Mouse (Mus musculus) limb, embryonic 12.5 days (tissue): ENCODE data around the gene Arhgef10l. TPM values are rescaled to one million over a fixed set of nuclear protein-coding genes. Genes with fewer than 3 reads are reported as not detected.

Experiments
- ATAC-seq: fragments of 200-750 bp; cut with Nextera tagmentation; 2 replicates; pipeline ENCODE4 v1.8.0; 2017; ENCODE audit warnings: low read depth, moderate TSS enrichment; ENCODE audit not compliant: insufficient number of reproducible peaks, insufficient read depth, low FRiP score, low TSS enrichment
- H3K27ac ChIP-seq: fragments of 300-500 bp; sonication (generic); 2 replicates; pipeline ENCODE4 v1.5.1; 2016; ENCODE audit warnings: mild to moderate bottlenecking, moderate library complexity
- H3K27me3 ChIP-seq: fragments of 300-500 bp; sonication (generic); 2 replicates; pipeline ENCODE4 v1.6.1; 2016; ENCODE audit warnings: mild to moderate bottlenecking, moderate library complexity
- H3K36me3 ChIP-seq: fragments of 300-500 bp; sonication (generic); 2 replicates; pipeline ENCODE4 v1.6.1; 2016; ENCODE audit warnings: mild to moderate bottlenecking, moderate library complexity
- H3K4me1 ChIP-seq: fragments of 300-500 bp; sonication (generic); replicated peaks from 2 replicates; pipeline ENCODE4 v1.6.1; 2016
- H3K4me2 ChIP-seq: fragments of 300-500 bp; sonication (generic); 2 replicates; pipeline ENCODE4 v1.6.1; 2016; ENCODE audit warnings: mild to moderate bottlenecking, moderate library complexity
- H3K4me3 ChIP-seq: fragments of 300-500 bp; sonication (generic); replicated peaks from 2 replicates; pipeline ENCODE4 v1.5.1; 2016; ENCODE audit warnings: mild to moderate bottlenecking
- H3K9ac ChIP-seq: fragments of 300-500 bp; sonication (generic); replicated peaks from 2 replicates; pipeline ENCODE4 v1.6.1; 2016; ENCODE audit warnings: mild to moderate bottlenecking, moderate library complexity
- H3K9me3 ChIP-seq: fragments of 300-500 bp; sonication (generic); 2 replicates; pipeline ENCODE4 v1.6.1; 2016; ENCODE audit warnings: mild to moderate bottlenecking, moderate library complexity
- WGBS: fragments of 180-500 bp; shearing (Covaris S2); methylation state at CpG from one replicate; pipeline ENCODE4 v1.1.7; 2016; 5-methylcytosine and 5-hydroxymethylcytosine counted together
- polyA plus RNA-seq: library from polyadenylated mRNA; unstranded; fragments of >200 nt; fragmentation: Nextera tagmentation; extraction: Ambion mirVana; gene quantifications from 2 replicates; pipeline ENCODE4 v1.2.1, GENCODE M21; 2016

Gene Arhgef10l
- polyA plus RNA-seq, 1 experiment from 2014 or later: 20.0 TPM

DNA sequence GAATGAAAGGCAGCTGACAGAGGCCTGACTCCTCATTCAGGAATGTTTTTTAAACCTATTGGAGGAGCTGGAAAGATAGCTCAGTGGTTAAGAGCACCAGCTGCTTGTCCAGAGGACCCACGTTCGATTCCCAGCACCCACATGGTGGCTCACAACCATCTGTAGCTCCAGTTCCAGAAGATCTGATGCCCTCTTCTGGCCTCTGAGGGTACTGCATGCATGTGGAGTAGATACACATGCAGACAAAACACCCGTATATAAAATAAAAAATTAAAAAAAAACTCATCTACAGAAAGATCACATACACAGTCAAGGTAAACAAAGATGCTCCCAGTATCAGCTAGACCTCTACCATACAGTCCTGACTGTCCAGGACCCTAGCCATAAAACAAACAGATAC lies 104.1 kb downstream of the Arhgef10l start:
- peaks cover 94% of the 10 kb centered on the region for H3K36me3 ChIP-seq
- WGBS: 95% methylated on average over 3 of the region's 3 CpGs

DNA sequence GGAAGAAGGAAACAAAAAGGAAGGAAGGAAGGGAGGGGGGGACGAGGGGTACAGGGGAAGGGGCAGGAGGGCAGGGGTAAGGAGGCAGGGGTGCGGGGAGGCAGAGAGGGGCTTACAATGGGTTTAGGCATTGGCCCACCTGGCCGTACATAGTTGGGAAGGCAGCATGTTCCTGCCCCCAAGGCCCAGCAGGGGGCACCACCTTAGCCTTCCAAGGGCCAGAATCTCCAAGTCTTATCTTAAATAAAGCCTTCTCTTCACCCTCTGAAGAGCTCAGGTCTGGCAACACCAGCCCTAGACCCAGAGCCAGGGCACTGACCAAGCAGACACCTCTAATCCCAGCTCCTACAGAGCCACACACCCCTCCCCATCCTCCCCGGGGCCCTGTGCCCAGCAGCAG lies 106.0 kb downstream of the Arhgef10l start:
- H3K9ac ChIP-seq: no peak overlapping the region
- H3K9me3 ChIP-seq: peaks cover 13% of the 10 kb centered on the region
- WGBS: 83% methylated on average over 4 of the region's 4 CpGs
- H3K4me2 ChIP-seq: no peak overlapping the region
- no peak for ATAC-seq
- no peaks in the 10 kb centered on the region for H3K27me3 ChIP-seq
- H3K36me3 ChIP-seq: peaks cover 90% of the 10 kb centered on the region
- H3K27ac ChIP-seq: no peak overlapping the region
- H3K4me3 ChIP-seq: no peak overlapping the region
- H3K4me1 ChIP-seq: no peaks in the 10 kb centered on the region

More for the DNA sequence above, 104.1 kb downstream of the Arhgef10l start:
- ATAC-seq: no peak
- Histone ChIP-seq H3K4me2 (no peak overlapping the region), H3K4me1 (no peaks in the 10 kb centered on the region), H3K27ac (no peak overlapping the region), H3K9ac (no peak overlapping the region), H3K9me3 (peaks cover 13% of the 10 kb centered on the region), H3K4me3 (no peak overlapping the region), H3K27me3 (no peaks in the 10 kb centered on the region)

DNA sequence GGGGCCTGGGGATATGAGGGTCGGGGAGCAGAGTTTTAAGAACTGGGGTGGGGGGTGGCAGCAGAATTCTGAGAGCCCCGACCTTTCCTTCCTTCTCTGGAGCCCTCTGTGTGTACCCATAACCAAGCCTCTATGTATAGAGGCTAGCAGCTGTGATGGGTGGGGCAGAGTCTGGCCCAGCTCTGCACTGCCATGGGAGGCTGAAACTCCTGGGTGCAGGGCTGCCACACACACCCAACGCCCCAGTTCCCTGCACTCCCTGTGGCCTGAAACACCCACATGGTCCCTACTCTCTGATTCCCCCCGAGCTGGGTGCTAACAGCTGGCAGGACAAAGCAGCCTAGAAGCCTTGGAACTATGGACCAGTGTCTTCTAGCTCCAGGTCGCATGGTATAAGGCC lies 107.6 kb downstream of the Arhgef10l start:
- 70% methylated on average over 5 of the region's 5 CpGs for WGBS
- H3K4me1 ChIP-seq: no peaks in the 10 kb centered on the region
- H3K27me3 ChIP-seq: no peaks in the 10 kb centered on the region
- H3K9ac ChIP-seq: no peak overlapping the region
- no peak overlapping the region for H3K4me3 ChIP-seq
- no peak overlapping the region for H3K4me2 ChIP-seq
- H3K9me3 ChIP-seq: peaks cover 13% of the 10 kb centered on the region
- peaks cover 88% of the 10 kb centered on the region for H3K36me3 ChIP-seq
- ATAC-seq: no peak
- no peak overlapping the region for H3K27ac ChIP-seq

DNA sequence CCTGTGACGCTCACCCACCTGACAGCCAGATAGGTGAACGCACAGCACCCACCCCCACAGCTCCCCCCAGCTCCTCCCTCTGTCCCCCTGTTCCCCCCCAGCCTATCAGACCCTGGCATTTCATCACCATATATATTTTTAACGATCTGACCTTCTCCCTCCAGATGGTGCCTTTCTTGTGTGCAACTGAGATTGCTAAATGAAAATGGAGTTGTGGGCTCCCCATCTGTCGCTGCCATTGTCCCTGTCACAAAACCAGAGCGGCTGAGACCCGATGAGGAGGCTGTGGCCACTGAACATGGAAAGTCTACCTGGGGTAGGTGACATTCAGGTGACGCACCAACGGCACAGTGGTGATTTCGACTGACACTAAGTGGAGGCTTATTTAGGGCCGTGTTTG lies 109.3 kb downstream of the Arhgef10l start:
- no peak overlapping the region for H3K4me2 ChIP-seq
- ATAC-seq: no peak
- H3K36me3 ChIP-seq: peaks cover 87% of the 10 kb centered on the region
- no peak overlapping the region for H3K27ac ChIP-seq
- H3K4me1 ChIP-seq: no peaks in the 10 kb centered on the region
- WGBS: 80% methylated on average over 10 of the region's 10 CpGs
- H3K4me3 ChIP-seq: no peak overlapping the region
- peaks cover 3% of the 10 kb centered on the region; the same call in 1 of the 2 replicates for H3K9me3 ChIP-seq
- no peak overlapping the region for H3K9ac ChIP-seq
- no peaks in the 10 kb centered on the region for H3K27me3 ChIP-seq

DNA sequence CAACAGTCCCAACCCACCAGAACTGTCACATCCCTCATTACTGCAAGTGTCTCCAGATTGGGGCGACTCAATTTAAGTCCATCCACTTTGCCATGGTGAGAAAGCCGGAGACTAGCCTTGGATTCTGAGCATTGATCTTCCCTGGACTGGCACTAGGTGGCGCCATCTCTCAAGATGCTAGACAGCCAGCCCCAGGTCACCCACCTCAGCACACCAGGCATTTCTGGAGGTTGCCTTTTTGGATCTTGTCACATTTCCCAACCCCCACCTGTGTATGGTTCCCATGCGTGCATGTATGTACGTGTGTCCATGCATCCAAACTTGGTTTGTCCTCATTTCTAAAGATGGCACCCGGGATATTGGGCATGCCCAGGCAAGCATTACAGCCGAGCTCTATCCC lies 110.5 kb downstream of the Arhgef10l start:
- no peak overlapping the region for H3K9ac ChIP-seq
- no peak overlapping the region for H3K4me3 ChIP-seq
- H3K9me3 ChIP-seq: 0 out of 2 replicates have a peak, but pooled peaks cover 3% of the 10 kb centered on the region
- peaks cover 87% of the 10 kb centered on the region for H3K36me3 ChIP-seq
- no peaks in the 10 kb centered on the region for H3K27me3 ChIP-seq
- H3K27ac ChIP-seq: no peak overlapping the region
- H3K4me2 ChIP-seq: no peak overlapping the region
- no peak for ATAC-seq
- WGBS: 49% methylated on average over 7 of the region's 7 CpGs
- no peaks in the 10 kb centered on the region for H3K4me1 ChIP-seq

DNA sequence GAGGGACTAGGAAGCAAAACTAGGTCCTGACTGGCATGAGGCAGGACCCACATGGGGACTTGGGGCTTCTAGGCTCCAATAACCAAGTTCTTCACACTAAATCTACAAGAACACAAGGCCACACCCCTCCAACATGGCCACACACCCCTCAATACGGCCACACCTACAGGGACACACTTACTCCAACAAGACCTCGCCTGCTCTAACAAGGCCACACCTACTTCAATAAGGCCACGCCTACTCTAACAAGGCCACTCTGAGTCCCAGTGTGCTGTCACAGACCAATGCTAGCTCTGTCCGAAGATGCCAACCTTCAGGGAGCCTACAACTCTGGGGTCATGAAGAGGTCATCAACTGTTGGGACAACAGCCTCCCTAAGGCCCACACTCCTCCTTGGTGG lies 111.3 kb downstream of the Arhgef10l start:
- no peak overlapping the region for H3K27ac ChIP-seq
- WGBS: 77% methylated on average over 4 of the region's 4 CpGs
- no peak overlapping the region for H3K4me2 ChIP-seq
- no peak overlapping the region for H3K9ac ChIP-seq
- no peaks in the 10 kb centered on the region for H3K4me1 ChIP-seq
- no peaks in the 10 kb centered on the region for H3K27me3 ChIP-seq
- H3K4me3 ChIP-seq: no peak overlapping the region
- peak; percentile 27; the same call in 1 of the 2 replicates for ATAC-seq
- 0 out of 2 replicates have a peak, but pooled peaks cover 3% of the 10 kb centered on the region for H3K9me3 ChIP-seq
- H3K36me3 ChIP-seq: peaks cover 87% of the 10 kb centered on the region

DNA sequence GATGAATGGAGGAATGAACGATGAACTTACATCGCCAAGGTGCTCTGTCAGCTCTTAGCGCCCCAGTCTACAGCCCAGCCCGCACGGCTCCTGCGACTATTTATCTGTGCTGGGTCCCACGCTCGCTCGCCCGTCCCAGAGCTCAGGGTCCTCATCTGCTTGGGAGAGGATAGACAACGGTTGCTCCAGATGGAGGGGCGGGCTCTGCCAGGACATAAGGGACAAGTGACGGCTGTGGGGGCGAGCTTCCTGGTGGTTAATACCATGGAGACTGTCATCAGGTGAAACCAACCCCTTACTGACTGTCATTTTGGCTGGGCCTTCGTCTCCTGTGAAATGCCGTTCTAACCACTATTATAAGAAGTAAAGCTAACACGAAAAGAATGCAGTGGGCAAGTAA lies 114.0 kb downstream of the Arhgef10l start:
- WGBS: 94% methylated on average over 17 of the region's 17 CpGs
- Histone ChIP-seq H3K9me3 (0 out of 2 replicates have a peak, but pooled peaks cover 3% of the 10 kb centered on the region), H3K27ac (no peak overlapping the region), H3K27me3 (no peaks in the 10 kb centered on the region), H3K9ac (no peak overlapping the region), H3K4me2 (no peak overlapping the region), H3K36me3 (peaks cover 82% of the 10 kb centered on the region), H3K4me3 (no peak overlapping the region), H3K4me1 (no peaks in the 10 kb centered on the region)
- no peak for ATAC-seq

DNA sequence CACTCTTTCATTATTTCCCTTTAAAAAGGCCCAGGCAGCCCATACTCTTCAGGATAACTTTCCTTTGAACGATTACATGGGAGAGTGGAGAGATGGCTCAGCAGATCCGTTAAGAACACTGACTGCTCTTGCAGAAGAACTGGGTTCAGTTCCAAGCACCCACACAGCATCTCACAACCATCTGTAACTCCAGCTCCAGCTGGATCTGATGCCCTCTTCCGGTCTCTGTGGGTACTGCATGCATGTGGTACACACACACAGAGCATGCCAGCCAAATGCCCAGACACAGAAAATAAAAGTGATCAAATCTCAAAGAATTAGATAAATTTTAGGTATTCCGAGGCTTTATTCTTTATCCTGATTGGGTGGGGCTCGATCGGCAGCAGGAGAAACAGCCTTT lies 115.1 kb downstream of the Arhgef10l start:
- Histone ChIP-seq H3K9ac (no peak overlapping the region), H3K27ac (no peak overlapping the region), H3K9me3 (0 out of 2 replicates have a peak, but pooled peaks cover 3% of the 10 kb centered on the region), H3K4me2 (no peak overlapping the region), H3K27me3 (no peaks in the 10 kb centered on the region), H3K4me1 (no peaks in the 10 kb centered on the region), H3K36me3 (peaks cover 81% of the 10 kb centered on the region), H3K4me3 (no peak overlapping the region)
- 87% methylated on average over 6 of the region's 6 CpGs for WGBS
- ATAC-seq: no peak

DNA sequence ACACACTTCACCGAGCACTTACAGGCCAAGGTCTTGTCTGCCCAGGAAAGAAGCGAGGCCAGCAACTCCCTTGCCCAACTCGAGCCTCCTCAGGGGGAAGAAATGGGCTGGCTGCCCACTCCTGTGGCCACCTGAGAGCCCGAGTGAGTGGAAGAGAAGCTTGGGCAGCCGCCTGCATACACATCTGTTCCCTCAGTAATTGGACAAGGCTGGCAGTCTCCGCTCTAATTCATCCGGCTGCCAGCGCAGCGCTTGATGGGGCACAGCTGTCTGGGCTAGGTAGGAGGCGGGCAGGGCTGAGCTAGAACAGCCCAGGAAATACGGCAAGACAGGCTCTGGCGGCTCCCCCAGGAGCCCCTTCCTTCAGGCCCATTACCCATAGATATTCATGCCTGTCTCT lies 115.8 kb downstream of the Arhgef10l start:
- Histone ChIP-seq H3K27me3 (no peaks in the 10 kb centered on the region), H3K9ac (no peak overlapping the region), H3K4me3 (no peak overlapping the region), H3K27ac (0 out of 2 replicates have a peak overlapping the region, but pooled peaks have one; percentile 17), H3K4me2 (no peak overlapping the region), H3K36me3 (peaks cover 83% of the 10 kb centered on the region), H3K4me1 (no peaks in the 10 kb centered on the region), H3K9me3 (0 out of 2 replicates have a peak, but pooled peaks cover 3% of the 10 kb centered on the region)
- 69% methylated on average over 12 of the region's 12 CpGs for WGBS
- no peak for ATAC-seq

DNA sequence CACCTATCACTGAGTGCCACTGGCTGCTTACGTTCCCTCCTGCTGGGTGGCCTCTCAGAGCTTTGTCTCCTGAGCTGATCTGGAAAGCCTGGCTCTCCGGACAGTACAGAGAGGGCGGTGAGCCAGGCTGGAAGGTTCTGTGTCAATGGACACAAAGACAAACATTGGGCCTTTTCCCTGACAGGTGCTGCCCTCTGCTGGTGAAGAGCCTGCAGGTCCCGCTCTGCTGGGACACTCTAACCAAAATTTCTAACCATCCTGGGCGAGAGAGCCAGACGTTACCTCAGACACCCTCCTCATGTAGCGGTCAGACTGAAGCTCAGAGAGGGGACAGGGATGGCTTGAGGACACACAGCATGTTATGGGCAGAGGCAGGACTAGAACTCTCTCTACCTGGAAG lies 118.3 kb downstream of the Arhgef10l start:
- 0 out of 2 replicates have a peak, but pooled peaks cover 3% of the 10 kb centered on the region for H3K9me3 ChIP-seq
- no peak overlapping the region for H3K9ac ChIP-seq
- H3K27ac ChIP-seq: no peak overlapping the region
- H3K4me3 ChIP-seq: no peak overlapping the region
- H3K4me2 ChIP-seq: no peak overlapping the region
- no peaks in the 10 kb centered on the region for H3K4me1 ChIP-seq
- ATAC-seq: peak; percentile 29; the same call in 1 of the 2 replicates
- H3K27me3 ChIP-seq: no peaks in the 10 kb centered on the region
- peaks cover 82% of the 10 kb centered on the region for H3K36me3 ChIP-seq
- WGBS: 38% methylated on average over 7 of the region's 7 CpGs

DNA sequence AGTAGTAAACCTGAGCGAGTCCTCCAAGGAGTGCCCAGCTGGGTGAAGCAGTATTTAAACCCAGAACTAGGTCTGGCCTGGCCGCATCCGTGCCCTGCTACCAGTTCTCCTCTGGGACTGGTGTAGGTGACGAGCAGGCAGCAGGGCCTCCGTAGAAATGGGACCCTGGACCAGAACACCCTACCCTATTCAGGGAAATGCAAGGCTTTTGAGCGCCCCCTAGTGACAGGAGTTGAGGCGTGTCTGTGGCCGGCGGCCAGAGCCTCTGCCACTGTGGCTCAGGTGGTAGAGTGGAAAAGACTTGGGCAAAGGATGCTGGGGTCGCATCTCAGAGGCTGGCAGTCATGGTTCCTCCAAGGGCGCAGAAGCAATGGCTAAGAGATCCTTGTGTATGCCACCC lies 126.7 kb downstream of the Arhgef10l start:
- Histone ChIP-seq H3K27me3 (no peaks in the 10 kb centered on the region), H3K4me3 (no peak overlapping the region), H3K9me3 (no peaks in the 10 kb centered on the region), H3K9ac (no peak overlapping the region), H3K4me2 (no peak overlapping the region), H3K4me1 (peaks cover 8% of the 10 kb centered on the region), H3K27ac (no peak overlapping the region), H3K36me3 (peaks cover 76% of the 10 kb centered on the region)
- WGBS: 32% methylated on average over 11 of the region's 11 CpGs
- ATAC-seq: no peak

DNA sequence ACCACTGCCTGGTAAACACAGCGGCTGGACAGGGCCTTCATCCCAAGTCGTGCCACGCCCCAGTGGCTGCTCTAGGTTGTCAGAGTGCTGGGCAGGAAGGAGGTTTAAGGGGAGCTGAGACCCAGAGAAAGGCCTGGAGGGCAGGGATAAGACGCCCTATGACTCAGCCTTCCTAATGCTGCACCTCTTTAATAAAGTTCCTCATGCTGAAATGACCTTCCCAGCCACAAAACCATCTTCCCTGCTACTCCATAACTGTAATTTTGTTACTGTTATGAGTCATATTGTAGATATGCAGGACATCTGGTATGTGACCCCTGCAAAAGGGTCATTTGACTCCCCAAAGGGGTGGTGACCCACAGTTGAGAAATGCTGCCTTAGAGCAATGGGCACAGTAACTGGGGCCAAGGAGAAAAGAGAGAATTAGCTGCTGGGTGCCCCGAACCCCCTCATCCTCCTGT lies 128.2 kb downstream of the Arhgef10l start:
- Histone ChIP-seq H3K9ac (no peak overlapping the region), H3K9me3 (no peaks in the 10 kb centered on the region), H3K4me1 (peaks cover 8% of the 10 kb centered on the region), H3K27me3 (no peaks in the 10 kb centered on the region), H3K4me2 (no peak overlapping the region), H3K27ac (no peak overlapping the region), H3K4me3 (no peak overlapping the region), H3K36me3 (peaks cover 72% of the 10 kb centered on the region)
- no peak for ATAC-seq
- 69% methylated on average over 5 of the region's 5 CpGs for WGBS
